Mouse (Mus musculus): ENCODE data around the gene Cct2. TPM values are rescaled to one million over a fixed set of nuclear protein-coding genes. Genes with fewer than 3 reads are reported as not detected.

Gene Cct2
- total RNA-seq, 2 experiments from 2014 or later = 211 to 254 TPM

GRCm38 (mm10) chr10:117005707-117006464 lies 57.7 kb downstream of the Cct2 start:
- no peak for DNase-seq (ENCODE audit: low spot score in 2 of 2)

DNA sequence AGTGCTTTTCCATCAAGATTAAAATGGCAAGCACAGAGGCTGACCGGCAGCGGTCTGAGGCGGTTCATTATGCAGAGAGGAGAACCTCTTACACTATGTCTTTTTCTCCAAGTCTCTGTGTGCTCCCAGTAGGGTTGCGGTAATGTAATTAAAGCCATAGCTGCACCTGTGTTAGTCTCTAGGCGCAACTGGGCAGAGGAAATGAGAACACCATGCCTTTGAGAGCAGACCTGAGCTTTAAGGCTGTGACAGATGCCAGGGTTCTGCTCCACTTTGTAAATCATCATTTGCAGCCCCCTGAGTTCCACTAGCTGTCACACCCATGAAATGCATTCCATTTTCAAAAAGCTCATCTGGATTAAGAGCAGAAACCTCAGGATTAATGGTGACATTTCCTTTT lies 58.9 kb downstream of the Cct2 start:
- no peak for DNase-seq (ENCODE audit: low spot score in 2 of 2)

Other genes starting within 250 kb of the Cct2 start
- gene Myrfl, start 166.9 kb downstream of the Cct2 start, total RNA-seq (2021) = not detected
- gene Rab3ip, start 113.0 kb downstream of the Cct2 start, total RNA-seq (2021) = 10 to 100 TPM; 43.4 to 45.6 TPM
- gene Gm10271, start 91.2 kb downstream of the Cct2 start, total RNA-seq (2021) = not detected
- under 1 TPM; 0.20 to 0.29 TPM for gene Best3, start 77.5 kb downstream of the Cct2 start, total RNA-seq (2021)
- gene Lrrc10, start 18.5 kb downstream of the Cct2 start, total RNA-seq (2021) = not detected
- 10 to 100 TPM; 20.5 to 25.4 TPM for gene Frs2, start 84.7 kb upstream of the Cct2 start, total RNA-seq (2021)
- 10 to 100 TPM; 34.5 to 43.1 TPM for gene Yeats4, start 160.7 kb upstream of the Cct2 start, total RNA-seq (2021)
- gene 9530003J23Rik, start 174.9 kb upstream of the Cct2 start, total RNA-seq (2021) = not detected
- gene Lyz2, start 218.5 kb upstream of the Cct2 start, total RNA-seq (2021) = 100 to 1,000 TPM; 173 to 444 TPM
- 10 to 100 TPM; 15.0 to 32.1 TPM for gene Lyz1, start 229.1 kb upstream of the Cct2 start, total RNA-seq (2021)

All from adrenal gland, adult 18-20 months (tissue).